Mouse (Mus musculus) olfactory bulb, adult 2 months (tissue): ENCODE results near the gene Ccdc50.

Experiments
- CTCF ChIP-seq: fragments of 200-500 bp; IDR thresholded peaks from 2 replicates; pipeline ENCODE4 v1.5.1; 2012; ENCODE audit warnings: low read depth, mild to moderate bottlenecking, low read length, moderate library complexity; ENCODE audit not compliant: insufficient read depth
- POLR2A ChIP-seq: fragments of 200-500 bp; IDR thresholded peaks from 2 replicates; pipeline ENCODE4 v1.6.1; 2012; ENCODE audit warnings: mild to moderate bottlenecking, low read depth, low read length, moderate library complexity; ENCODE audit not compliant: insufficient read depth

DNA sequence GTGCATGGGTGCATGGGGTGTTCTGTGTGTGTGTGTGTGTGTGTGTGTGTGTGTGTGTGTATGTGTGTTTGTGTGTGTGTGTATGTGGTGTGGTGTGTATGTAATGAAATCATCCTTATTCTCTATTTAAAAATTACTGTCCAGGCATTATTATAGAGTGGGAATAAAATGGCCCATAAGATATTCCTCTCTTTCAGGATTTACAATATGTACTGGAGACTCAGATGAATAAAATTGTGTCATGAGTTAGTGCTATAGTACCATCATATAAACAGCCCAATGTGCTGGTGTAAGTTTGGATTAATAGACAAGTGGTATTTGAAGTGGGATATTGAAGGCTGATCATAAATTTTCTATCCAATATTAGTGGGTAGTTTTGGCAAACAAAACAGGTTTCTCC lies 15.4 kb downstream of the Ccdc50 start:
- no peak for TF ChIP-seq CTCF
- TF ChIP-seq POLR2A: no peak
